Mouse (Mus musculus) heart, embryonic 14.5 days (tissue): ENCODE measurements around the gene Kat8. TPM values are rescaled to one million over a fixed set of nuclear protein-coding genes. Genes with fewer than 3 reads are reported as not detected.

Experiments used
- ATAC-seq: fragments of 200-750 bp; cut with Nextera tagmentation; 2 replicates; pipeline ENCODE4 v1.8.0; 2017; ENCODE audit warnings: low read depth, moderate TSS enrichment; ENCODE audit not compliant: insufficient number of reproducible peaks, insufficient read depth, low FRiP score
- H3K27ac ChIP-seq, 2 experiments: fragments of 200-500 bp in 1 of 2; fragments of 300-500 bp in 1 of 2; sonication (generic) in 1 of 2; replicated peaks in 1 of 2; 2 replicates each; pipeline ENCODE4 v1.5.1; 2012 to 2014; ENCODE audit warnings: low read depth in 2 of 2, low read length in 2 of 2, control low read depth in 1 of 2, mild to moderate bottlenecking in 1 of 2, mixed read lengths in 1 of 2; ENCODE audit not compliant: control insufficient read depth in 1 of 2, insufficient read depth in 1 of 2
- H3K27me3 ChIP-seq: fragments of 300-500 bp; sonication (generic); 2 replicates; pipeline ENCODE4 v1.6.1; 2014; ENCODE audit warnings: mild to moderate bottlenecking, low read length, control low read depth; ENCODE audit not compliant: control insufficient read depth, insufficient read depth
- H3K36me3 ChIP-seq: fragments of 300-500 bp; sonication (generic); 2 replicates; pipeline ENCODE4 v1.6.1; 2014; ENCODE audit warnings: mild to moderate bottlenecking, control low read depth, low read length, mixed read lengths; ENCODE audit not compliant: control insufficient read depth, insufficient read depth
- H3K4me1 ChIP-seq, 2 experiments: fragments of 200-500 bp in 1 of 2; fragments of 300-500 bp in 1 of 2; sonication (generic) in 1 of 2; 2 replicates each; pipeline ENCODE4 v1.6.1; 2012 to 2014; ENCODE audit warnings: low read length in 2 of 2, control low read depth in 1 of 2, mixed read lengths in 1 of 2; ENCODE audit not compliant: control insufficient read depth in 2 of 2, insufficient read depth in 2 of 2
- H3K4me2 ChIP-seq: fragments of 300-500 bp; sonication (generic); 2 replicates; pipeline ENCODE4 v1.6.1; 2014; ENCODE audit warnings: mild to moderate bottlenecking, low read length
- H3K4me3 ChIP-seq, 2 experiments: fragments of 200-500 bp in 1 of 2; fragments of 300-500 bp in 1 of 2; sonication (generic) in 1 of 2; 2 replicates each; pipeline ENCODE4 v1.5.1; 2012 to 2014; ENCODE audit warnings: low read length in 2 of 2, mild to moderate bottlenecking in 2 of 2, control low read depth in 1 of 2, low read depth in 1 of 2, moderate library complexity in 1 of 2; ENCODE audit not compliant: control insufficient read depth in 1 of 2, insufficient read depth in 1 of 2
- H3K9ac ChIP-seq: fragments of 300-500 bp; sonication (generic); 2 replicates; pipeline ENCODE4 v1.6.1; 2014; ENCODE audit warnings: mild to moderate bottlenecking, low read length
- H3K9me3 ChIP-seq: fragments of 300-500 bp; sonication (generic); 2 replicates; pipeline ENCODE4 v1.6.1; 2016; ENCODE audit warnings: low read length, control low read depth; ENCODE audit not compliant: control insufficient read depth
- WGBS: fragments of 180-500 bp; shearing (Covaris S2); extraction: QIAGEN DNeasy Blood & Tissue Kit; methylation state at CpG from one replicate; pipeline ENCODE4 v1.1.7; 2014; 5-methylcytosine and 5-hydroxymethylcytosine counted together
- polyA plus RNA-seq: library from polyadenylated mRNA; unstranded; fragments of >200 nt; fragmentation: Nextera tagmentation; extraction: Ambion mirVana; gene quantifications from 2 replicates; pipeline ENCODE4 v1.2.1, GENCODE M21; 2014

Gene Kat8
- polyA plus RNA-seq, 1 experiment from 2014 or later: 28.7 TPM

GRCm38 (mm10) chr7:127974413-127974930 lies 62.2 kb downstream of the Kat8 start:
- no peak overlapping the region for H3K9ac ChIP-seq
- H3K27ac ChIP-seq: no peak overlapping the region
- no peaks in the 10 kb centered on the region for H3K9me3 ChIP-seq
- no peak overlapping the region for H3K4me2 ChIP-seq
- H3K4me3 ChIP-seq: no peak overlapping the region
- peaks cover 100% of the 10 kb centered on the region for H3K36me3 ChIP-seq
- ATAC-seq: no peak
- H3K27me3 ChIP-seq: no peaks in the 10 kb centered on the region
- WGBS: 87% methylated on average over 2 of the region's 2 CpGs
- H3K4me1 ChIP-seq: peaks cover 0 to 7% of the 10 kb centered on the region in 2 experiments; a peak in 2 of 4 replicates

Other genes starting within 250 kb of the Kat8 start
- 30.6 and 41.1 TPM in 2 replicates for gene Bcl7c, start 203.6 kb upstream of the Kat8 start, polyA plus RNA-seq
- gene Ctf1, start 199.8 kb upstream of the Kat8 start, polyA plus RNA-seq: 4.7 and 5.6 TPM in 2 replicates
- not detected in 2 replicates for gene Ctf2, start 180.3 kb upstream of the Kat8 start, polyA plus RNA-seq
- 0.93 and 1.5 TPM in 2 replicates for gene Fbxl19, start 168.0 kb upstream of the Kat8 start, polyA plus RNA-seq
- 15.7 and 17.7 TPM in 2 replicates for gene Orai3, start 142.7 kb upstream of the Kat8 start, polyA plus RNA-seq
- gene Setd1a, start 135.8 kb upstream of the Kat8 start, polyA plus RNA-seq: 15.0 and 16.5 TPM in 2 replicates
- not detected in 2 replicates for gene Gm49388, start 126.9 kb upstream of the Kat8 start, polyA plus RNA-seq
- gene Hsd3b7, start 111.9 kb upstream of the Kat8 start, polyA plus RNA-seq: 20.4 and 22.2 TPM in 2 replicates
- 25.8 and 28.8 TPM in 2 replicates for gene Stx4a, start 88.2 kb upstream of the Kat8 start, polyA plus RNA-seq
- gene Stx1b, start 88.0 kb upstream of the Kat8 start, polyA plus RNA-seq: 1.0 and 1.2 TPM in 2 replicates
- 8.8 and 8.9 TPM in 2 replicates for gene Zfp646, start 36.3 kb upstream of the Kat8 start, polyA plus RNA-seq
- 6.8 and 7.4 TPM in 2 replicates for gene Zfp668, start 35.7 kb upstream of the Kat8 start, polyA plus RNA-seq
- gene Prss53, start 21.5 kb upstream of the Kat8 start, polyA plus RNA-seq: 0.66 and 1.3 TPM in 2 replicates
- not detected in 2 replicates for gene Gm21974, start 17.1 kb upstream of the Kat8 start, polyA plus RNA-seq
- 121 and 142 TPM in 2 replicates for gene Vkorc1, start 16.9 kb upstream of the Kat8 start, polyA plus RNA-seq
- 167 and 178 TPM in 2 replicates for gene Bckdk, start 8.4 kb upstream of the Kat8 start, polyA plus RNA-seq
- gene Prss8, start 17.6 kb downstream of the Kat8 start, polyA plus RNA-seq: 0.23 and 0.62 TPM in 2 replicates
- gene Prss36, start 34.2 kb downstream of the Kat8 start, polyA plus RNA-seq: 9.2 and 10.1 TPM in 2 replicates
- 40.6 and 41.0 TPM in 2 replicates for gene Fus, start 54.9 kb downstream of the Kat8 start, polyA plus RNA-seq
- gene Pycard, start 81.4 kb downstream of the Kat8 start, polyA plus RNA-seq: 58.6 and 59.9 TPM in 2 replicates
- gene Trim72, start 91.4 kb downstream of the Kat8 start, polyA plus RNA-seq: 0.38 and 0.54 TPM in 2 replicates
- 0.63 and 0.82 TPM in 2 replicates for gene Itgam, start 150.1 kb downstream of the Kat8 start, polyA plus RNA-seq
- not detected in 2 replicates for gene Gm49368, start 150.2 kb downstream of the Kat8 start, polyA plus RNA-seq
- 0.14 and 0.35 TPM in 2 replicates for gene Itgax, start 217.0 kb downstream of the Kat8 start, polyA plus RNA-seq
- 0.44 and 0.45 TPM in 2 replicates for gene Itgad, start 241.9 kb downstream of the Kat8 start, polyA plus RNA-seq